Mouse (Mus musculus): ENCODE results near the gene Lrat.

The Lrat gene

DNA sequence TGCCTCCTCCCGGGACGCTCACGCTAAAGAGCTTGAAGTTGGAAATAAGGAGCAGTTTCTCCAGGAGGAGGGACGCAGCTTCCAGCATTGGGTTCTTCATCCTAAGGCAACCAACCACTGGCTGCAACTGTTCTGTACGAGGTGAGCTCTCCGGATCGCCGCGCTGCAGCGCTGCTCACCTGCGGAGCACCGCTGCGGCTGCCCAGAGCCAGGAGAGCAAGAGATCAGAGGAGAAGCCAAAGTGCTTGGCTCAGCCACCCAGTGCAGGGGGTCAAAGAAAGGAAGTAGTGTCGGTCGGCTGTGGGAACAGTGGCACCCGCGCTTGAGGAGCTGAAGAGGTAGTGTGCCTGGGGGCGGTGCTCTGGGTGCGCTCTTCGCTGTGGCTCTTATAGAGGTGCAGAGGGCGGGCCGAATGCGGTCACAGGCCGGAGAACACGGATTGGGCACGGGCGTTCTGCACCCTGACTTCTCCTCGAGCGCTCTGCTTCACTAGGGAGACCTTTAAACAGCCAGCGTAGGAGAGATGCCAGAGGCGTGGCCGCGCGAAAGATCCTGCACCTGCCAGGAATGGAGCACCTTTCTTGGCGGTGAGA lies at the start of gene Lrat:
Gene Lrat (minus strand): TSS at position 361 of the 593 bp plus-strand sequence.
- DNase-seq (ENCODE audit: low spot score) = peak; percentile 56

DNA sequence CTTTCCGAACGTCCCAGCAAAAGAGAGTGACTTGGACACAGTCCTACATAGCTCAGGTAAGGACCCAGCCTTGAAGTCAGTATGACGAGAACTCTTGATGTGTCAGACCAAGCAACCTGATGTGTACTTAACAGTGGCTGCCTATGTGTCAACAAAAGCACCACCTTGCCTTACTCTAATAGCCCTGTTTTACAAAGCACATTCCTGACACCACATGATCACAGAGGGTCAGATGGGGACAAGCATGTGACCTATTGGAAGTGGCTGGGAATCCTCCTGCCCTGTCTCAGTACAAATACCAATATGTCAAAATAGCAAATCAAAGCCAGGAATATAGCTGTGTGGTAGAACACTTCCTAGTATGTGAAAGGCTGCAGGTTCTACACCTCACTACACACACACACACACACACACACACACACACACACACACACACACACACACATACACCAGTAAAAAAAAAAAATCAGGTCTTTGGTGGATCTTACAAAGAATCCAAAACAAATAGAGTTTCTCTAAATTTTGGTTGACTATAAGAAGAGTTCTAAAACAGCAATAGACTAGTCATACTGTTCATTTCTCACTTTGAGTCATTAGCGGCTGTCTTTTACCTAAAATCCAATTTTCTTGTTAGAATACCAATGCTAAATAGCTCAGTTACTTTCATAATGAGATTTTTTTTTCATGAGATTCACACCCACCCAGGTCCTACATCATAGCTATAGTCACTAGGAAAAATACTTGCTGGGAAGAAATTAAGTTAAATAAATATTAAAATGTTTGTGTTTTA lies 48.6 kb upstream of the Lrat start:
- no peak for DNase-seq (ENCODE audit: low spot score)

DNA sequence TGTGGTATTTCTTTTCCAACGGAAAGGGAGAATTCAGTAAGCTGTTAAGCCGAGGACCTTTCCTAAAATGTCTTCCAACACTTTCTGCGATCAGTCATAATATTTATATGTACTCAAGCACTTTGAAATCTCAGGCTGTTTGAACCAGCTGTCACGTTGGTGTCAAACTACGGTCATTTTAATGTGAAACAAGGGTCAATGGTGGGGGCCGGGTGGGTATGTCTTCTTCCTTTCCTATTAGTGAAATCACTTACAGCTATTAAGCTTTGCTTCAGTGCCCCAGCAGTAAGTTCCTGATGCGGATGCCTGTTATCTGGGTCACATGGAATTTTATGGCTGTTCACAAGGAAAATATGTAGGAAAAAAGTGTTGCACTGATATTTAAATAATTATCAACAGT lies 46.9 kb upstream of the Lrat start:
- DNase-seq (ENCODE audit: low spot score) = peak; percentile 69

DNA sequence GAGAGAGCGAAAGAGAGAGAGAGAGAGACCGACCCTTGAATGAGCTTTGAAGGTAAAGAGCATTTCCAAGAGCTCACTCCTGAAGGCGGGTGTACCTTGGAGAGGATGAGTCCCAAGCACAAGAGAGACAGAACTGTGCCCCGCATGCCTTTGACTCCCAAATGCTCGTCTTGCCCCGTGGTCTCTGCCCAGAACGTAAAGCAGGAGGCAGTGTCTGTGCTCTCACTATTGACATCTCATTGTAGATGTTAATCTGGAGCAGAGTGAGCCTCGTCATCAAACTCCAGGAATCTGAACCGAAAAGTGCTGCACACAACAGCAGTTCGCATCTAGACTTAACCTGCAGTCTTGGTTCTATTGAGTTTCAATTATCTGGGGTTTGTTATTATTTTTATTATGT lies 46.4 kb upstream of the Lrat start:
- no peak for DNase-seq (ENCODE audit: low spot score)

DNA sequence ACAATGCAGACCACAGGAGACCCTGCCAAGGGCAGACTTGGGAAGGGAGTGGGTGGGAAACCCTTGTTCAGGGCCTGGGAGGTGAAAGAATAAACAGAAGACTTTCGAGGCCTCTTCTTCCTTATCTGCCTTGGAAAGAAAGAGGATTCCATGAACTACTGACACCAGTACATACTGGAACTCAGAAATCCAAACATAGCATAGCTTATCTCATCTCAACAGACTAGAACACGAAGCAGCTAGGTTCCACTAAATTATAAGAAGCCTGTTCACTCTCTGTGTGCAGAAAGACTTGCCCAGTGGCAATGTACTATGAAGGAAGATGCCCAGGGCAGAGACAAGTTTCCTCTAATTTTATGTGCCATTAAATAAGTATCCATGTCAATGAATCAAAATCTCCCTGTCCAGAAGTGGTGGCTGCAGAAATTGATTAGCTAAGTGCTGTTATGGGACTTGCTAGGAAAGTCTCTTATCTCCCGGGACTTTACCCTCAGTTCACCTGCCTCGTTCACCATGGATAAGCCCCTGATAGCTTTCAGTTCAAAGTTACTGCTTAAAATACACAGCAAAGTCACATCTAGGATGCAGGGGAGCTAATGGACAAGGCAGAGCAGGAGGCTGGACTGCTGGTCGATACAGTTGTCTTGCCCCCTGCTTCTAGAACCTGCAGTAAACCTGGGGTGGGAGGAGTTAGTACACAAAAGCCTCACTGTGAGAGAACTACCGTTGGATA lies 42.8 kb upstream of the Lrat start:
- DNase-seq (ENCODE audit: low spot score) = no peak

DNA sequence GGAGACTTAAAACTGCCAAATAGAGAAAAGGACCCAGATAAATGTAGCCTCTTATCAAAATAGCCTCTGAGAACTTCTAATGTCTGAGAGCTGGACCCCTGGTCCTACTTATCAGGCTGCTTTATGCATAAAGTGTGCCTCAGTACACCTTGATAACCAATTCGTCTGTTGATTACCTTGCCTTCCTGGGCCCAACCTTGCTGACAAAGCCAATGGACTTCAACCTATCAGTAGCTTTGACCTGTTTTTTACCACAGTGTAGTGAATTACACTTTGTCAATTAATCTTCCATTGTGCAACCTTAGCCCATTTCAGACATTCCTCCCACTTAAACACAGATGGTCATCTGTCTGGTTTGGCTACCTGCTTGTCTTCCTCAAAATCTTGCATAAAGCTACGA lies 24.1 kb upstream of the Lrat start:
- no peak for DNase-seq (ENCODE audit: low spot score)

DNA sequence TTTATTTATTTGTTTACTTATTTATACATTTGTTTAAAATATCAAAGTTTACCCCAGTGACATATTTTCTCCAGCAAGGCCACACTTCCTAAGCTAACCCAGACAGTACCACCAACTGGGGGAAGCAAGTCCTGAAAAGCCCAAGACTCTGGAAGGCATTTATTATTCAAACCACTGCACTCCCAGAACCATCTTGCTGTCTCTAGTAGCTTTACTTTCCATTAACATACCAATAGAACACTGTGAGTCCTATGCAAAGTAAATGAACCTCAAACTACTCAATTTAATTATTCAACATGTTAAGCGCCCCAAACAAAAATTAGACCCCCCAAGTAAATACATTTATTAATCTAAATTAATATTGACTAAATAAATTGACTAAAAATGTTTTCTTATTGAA lies 11.9 kb upstream of the Lrat start:
- DNase-seq (ENCODE audit: low spot score) = no peak

DNA sequence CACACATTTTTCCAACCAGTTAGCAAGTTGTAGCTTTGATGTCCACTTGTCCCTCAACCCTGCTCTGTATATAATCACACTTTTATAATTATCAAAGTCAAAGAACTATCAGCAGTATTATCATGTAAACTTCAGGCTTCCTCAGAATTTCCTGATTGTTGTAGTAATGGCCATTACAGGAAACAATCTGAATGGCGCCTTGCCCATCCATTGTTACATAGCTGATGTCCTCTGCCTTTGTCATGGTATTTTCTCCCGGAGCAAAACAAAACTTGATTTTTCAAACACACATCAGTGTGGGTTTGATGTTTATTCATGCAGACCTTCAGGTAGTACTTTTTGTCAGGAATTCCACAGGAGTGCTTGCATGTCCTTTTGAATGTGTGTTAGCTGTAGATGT lies 4.9 kb upstream of the Lrat start:
- no peak for DNase-seq (ENCODE audit: low spot score)

DNA sequence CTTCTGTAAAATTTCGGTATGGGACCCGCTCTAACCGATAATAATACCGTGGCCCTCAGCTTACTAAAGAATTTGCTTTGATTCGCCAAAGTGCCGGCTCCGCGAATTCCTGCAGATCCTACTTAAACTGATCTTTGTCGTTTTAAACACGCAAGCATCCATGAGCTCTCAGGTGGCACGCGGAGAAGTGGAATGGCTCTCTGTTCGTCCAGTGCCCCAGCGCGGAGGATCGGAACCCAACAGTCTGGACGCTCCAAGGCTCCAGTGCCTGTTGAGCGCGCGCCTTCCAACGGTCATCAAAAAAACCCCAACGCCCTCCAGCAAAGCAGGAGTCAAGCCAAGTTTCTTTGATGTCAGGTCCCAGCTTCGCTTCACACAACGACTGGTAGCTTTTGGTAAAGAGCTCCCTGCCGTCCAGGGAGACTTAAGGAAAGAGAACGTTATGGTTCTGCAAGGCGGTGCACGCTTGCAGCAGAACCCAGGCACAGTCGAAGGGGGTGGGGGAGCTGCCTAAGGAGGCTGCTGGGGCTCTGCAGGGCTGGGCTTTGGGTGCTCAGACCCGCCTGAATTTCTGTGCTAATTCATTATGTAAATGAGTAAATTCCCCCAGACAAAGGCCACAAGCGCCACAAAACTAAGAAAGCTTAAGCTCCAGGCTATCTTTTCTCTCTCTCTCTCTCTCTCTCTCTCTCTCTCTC lies 587 bp upstream of the Lrat start:
- DNase-seq (ENCODE audit: low spot score) = peak; percentile 49

DNA sequence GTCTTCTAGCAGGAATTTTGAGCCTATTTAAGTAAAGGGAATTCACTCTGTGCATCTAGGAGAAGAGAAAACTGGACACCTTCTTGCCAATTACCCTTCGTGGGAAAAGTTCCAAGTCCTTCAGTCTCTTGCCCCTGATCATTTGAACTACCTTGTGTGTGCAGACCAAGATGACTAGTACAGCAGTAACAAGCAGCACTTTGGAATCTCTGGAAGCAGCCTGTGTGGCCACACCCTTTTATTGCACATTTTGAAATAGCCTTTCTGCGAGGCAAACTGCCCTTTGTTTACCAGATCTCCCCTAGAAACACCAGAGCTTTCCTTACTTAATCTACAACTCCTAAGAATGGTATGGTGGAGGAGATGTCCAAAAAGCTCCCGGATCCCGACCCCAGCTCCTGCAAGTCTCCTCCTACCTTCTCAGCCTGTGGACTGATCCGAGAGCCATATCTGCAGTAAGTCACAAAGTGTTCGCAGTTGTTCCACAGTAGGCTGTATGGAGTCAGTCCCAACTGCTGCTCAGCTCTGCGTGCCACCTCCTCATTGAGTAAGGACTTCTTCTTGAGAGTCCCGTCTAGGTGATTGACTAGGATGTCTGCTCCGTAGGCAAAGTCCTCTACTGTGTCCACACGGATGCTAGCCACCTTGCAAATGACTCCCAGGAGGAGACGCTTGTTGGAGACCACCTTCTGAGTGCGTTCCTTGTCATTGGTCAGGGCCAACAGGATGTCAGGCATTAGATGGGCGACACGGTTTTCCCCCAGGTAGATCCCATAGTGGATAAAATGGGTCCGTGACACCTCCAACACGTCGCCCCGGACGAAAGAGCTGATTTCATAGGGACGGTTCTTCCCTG lies 788 bp downstream of the Lrat start:
- DNase-seq (ENCODE audit: low spot score) = peak; percentile 6

DNA sequence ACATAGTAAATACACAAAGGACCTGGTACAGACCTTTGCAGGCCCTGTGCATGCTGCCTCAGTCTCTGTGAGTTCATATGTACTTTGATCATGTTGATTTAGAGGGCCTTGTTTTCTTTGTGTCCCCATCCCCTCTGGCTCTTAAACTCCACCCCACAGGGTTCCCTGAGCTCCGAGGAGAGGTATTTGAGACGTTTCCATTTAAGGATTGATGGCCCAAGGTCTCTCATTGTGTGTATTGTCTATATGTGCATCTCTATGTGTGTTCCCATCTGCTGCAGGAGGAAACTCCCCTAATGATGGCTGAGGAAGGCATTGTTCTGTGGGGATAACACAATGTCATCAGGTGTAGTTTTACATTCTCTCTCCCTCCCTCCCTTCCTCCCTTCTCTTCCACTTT lies 14.9 kb downstream of the Lrat start:
- DNase-seq (ENCODE audit: low spot score) = no peak

DNA sequence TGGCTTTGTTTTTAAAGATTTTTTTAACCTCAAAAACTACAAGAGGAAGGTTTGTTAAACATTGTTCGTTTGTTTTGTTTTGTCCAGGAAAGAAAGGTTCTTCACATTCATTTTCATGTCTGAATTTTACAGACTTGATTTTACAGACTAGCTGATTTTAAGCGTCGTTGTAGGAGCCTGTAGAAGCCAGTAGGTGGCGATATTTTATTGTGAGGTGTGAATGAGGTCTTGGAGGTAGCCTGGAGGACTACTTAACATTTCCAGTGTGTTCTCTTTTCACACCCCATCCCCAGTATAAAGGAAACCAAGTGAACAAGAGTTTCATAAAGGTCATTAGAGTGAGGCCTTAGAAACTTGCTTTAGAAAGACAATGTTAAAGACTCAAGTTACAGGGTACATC lies 26.5 kb downstream of the Lrat start:
- peak; percentile 83 for DNase-seq (ENCODE audit: low spot score)

DNA sequence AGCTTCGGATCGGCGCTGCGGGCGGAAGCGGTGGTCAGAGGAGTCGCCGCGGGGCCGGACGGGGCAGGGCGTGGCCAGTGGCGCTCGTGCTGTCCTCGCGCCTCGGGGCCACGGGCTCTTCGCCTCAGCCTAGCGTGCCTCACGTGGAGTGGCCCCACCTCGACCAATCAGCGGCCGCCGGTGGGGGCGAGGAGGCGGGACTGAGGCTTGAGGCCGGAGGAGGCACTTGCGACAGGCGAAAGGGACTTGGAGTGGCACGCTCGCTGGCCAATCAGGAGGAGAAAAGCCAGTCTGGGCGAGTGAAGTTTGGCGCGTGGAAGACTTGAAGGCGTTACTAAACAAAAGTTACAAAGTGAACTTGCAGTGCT lies 27.4 kb downstream of the Lrat start, which contains the start of gene Rbm46:
Gene Rbm46 (minus strand): TSS at position 112 of the 368 bp plus-strand sequence.
- peak; percentile 82 for DNase-seq (ENCODE audit: low spot score)

DNA sequence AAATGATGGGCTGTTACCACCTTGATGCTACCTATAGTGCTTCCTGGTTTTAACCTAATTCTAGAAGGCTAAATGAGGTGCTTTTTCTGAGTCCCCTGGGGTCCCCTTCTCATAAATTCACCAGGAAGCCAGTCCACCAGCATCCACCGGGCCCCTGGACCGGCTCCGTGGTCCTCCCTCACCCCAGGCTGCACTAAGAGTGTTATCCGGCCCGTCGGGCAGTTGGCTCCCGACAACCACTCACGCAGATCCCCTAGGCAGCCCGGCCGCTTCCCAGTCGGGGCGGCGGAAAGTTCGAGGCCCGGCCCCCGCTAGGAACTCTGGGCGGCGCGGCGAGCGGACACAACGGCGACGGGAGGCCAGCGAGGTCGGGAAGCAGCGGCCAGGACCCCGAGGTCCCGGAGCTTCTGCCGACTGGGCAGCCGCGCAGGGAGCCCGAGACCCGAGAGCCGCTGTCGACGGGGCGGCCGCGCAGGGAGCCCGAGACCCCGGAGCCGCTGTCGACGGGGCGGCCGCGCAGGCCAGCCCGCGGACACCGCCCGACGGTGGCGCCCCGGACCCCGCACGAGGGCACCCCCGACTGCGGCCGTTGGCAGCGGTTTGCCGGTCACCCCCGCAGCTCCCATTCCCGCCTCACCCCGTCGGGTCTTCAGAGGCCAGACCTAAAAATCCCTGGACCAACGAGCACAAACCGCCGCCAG lies 28.0 kb downstream of the Lrat start:
- DNase-seq (ENCODE audit: low spot score) = peak; percentile 20

DNA sequence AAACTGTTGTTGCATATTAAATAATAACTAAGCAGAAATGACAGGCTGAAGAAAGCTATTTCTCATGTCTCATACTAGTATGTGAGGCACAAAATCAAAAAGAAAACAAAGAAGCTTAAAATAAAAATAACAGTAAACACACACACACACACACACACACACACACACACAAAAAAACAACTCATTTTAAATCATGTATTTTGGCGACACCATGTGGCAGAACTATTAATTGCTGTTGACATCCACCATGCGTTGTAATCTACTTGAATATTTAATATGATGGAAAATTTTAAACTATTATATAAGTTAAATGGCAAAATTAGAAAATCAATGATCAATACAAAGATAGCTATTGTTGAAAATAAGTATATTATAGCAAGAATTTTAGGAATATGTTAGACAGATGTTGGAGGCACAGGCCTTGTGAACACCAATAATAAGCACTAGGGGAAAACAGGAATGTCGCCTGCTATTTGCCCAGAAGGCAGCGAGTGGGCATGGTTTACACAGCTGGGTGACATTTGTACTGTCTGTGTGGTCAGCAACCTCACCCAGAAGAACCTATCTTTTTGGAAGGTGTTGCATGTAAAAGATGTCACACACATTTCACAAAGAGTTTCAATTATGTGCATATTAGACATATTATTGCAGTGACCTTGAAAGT lies 46.2 kb downstream of the Lrat start:
- DNase-seq (ENCODE audit: low spot score) = peak; percentile 75
